Mouse (Mus musculus): ENCODE measurements at regions not wholly inside any gene's neighbourhood (a gene's known extent, or its start where the extent isn't known, plus 50 kb on each side); places are given as distances from the start of the nearest gene placed in this dataset.
A peak's percentile ranks its signal among the peaks of the same experiment; 100 is the strongest.

DNA sequence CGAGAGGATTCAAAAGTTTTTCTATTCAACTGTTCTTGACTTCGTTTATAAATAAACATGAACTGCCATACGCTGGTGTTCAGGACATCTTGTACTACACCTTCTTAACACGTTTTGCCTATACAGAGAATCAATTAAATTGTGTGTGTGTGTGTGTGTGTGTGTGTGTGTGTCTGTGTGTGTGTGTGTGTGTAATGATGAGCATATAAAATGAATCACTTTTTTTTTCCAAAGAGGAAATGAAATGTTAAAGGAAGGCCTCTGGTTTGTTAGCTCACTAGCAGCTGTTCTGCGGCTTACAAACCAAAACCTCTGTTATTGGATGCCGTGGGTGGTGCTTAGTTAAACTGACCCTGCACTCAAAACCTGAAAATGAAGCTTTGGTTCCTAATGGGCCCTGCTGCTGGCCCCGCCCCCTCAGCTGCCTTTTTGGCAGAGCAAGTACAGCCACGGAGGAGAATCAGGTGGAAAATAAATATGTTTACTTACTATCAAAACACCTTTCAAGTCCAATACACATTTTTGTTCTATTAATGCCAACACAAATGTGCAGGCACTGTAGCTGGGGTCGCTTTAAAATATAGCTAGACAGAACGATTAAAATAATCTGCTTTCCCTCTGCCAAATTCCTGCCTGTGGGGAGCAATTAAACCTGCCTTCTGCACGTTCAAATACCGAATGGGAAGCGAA, 65.5 kb upstream of the Tmco5 start:
- Histone ChIP-seq H3K9me3 (ENCODE audit: low read length) (no peaks in the 10 kb centered on the region), H3K36me3 (replicated peaks; ENCODE audit: insufficient read depth, low read length) (no peaks in the 10 kb centered on the region), H3K9ac (replicated peaks) (no peak overlapping the region), H3K27me3 (ENCODE audit: insufficient read depth, low read length) (no peaks in the 10 kb centered on the region), H3K4me3 (ENCODE audit: low read depth, low read length) (no peak overlapping the region), H3K27ac (ENCODE audit: low read depth) (no peak overlapping the region), H3K4me1 (ENCODE audit: insufficient read depth) (no peaks in the 10 kb centered on the region), H3K4me2 (ENCODE audit: low read depth, low read length) (peak overlapping the region; percentile 16)
- DNase-seq (peak; percentile 16), ATAC-seq (no peak)
- 42% methylated on average over 13 of the region's 13 CpGs for whole genome bisulfite sequencing (ENCODE audit: insufficient replicate concordance)
- TF ChIP-seq EP300 (IDR thresholded peaks at IDR 0.05; ENCODE audit: low read depth): no peak
- no peak for TF ChIP-seq CTCF (IDR thresholded peaks at IDR 0.05; ENCODE audit: low read depth)

- WGBS (ENCODE audit: insufficient replicate concordance): 44% methylated on average over 5 of the region's 5 CpGs
- ATAC-seq: no peak
These were observed 65.0 kb upstream of the Tmco5 start for GRCm38 (mm10) chr2:116813559-116813895.

GRCm38 (mm10) chr2:116817134-116817533, 61.4 kb upstream of the Tmco5 start:
- TF ChIP-seq CTCF (IDR thresholded peaks at IDR 0.05; ENCODE audit: low read depth) (no peak), EP300 (IDR thresholded peaks at IDR 0.05; ENCODE audit: low read depth) (no peak)

More at GRCm38 (mm10) chr2:116813559-116813895, 65.0 kb upstream of the Tmco5 start:
- peak overlapping the region; percentile 16 for H3K4me2 ChIP-seq (ENCODE audit: low read depth, low read length)
- H3K4me1 ChIP-seq (ENCODE audit: insufficient read depth): no peaks in the 10 kb centered on the region
- H3K36me3 ChIP-seq (replicated peaks; ENCODE audit: insufficient read depth, low read length): no peaks in the 10 kb centered on the region
- TF ChIP-seq CTCF (IDR thresholded peaks at IDR 0.05; ENCODE audit: low read depth) (no peak), EP300 (IDR thresholded peaks at IDR 0.05; ENCODE audit: low read depth) (no peak)
- no peak overlapping the region for H3K9ac ChIP-seq (replicated peaks)
- H3K27ac ChIP-seq (ENCODE audit: low read depth): no peak overlapping the region
- no peaks in the 10 kb centered on the region for H3K9me3 ChIP-seq (ENCODE audit: low read length)
- H3K4me3 ChIP-seq (ENCODE audit: low read depth, low read length): no peak overlapping the region
- H3K27me3 ChIP-seq (ENCODE audit: insufficient read depth, low read length): no peaks in the 10 kb centered on the region
- DNase-seq: no peak

GRCm38 (mm10) chr2:116817561-116817960, 60.9 kb upstream of the Tmco5 start:
- ATAC-seq (no peak), DNase-seq (no peak)
- H3K4me2 ChIP-seq (ENCODE audit: low read depth, low read length): no peak overlapping the region
- H3K27ac ChIP-seq (ENCODE audit: low read depth): no peak overlapping the region
- TF ChIP-seq EP300 (IDR thresholded peaks at IDR 0.05; ENCODE audit: low read depth): no peak
- no peak overlapping the region for H3K4me3 ChIP-seq (ENCODE audit: low read depth, low read length)
- WGBS (ENCODE audit: insufficient replicate concordance): 64% methylated on average over 9 of the region's 9 CpGs
- H3K9ac ChIP-seq (replicated peaks): no peak overlapping the region
- H3K36me3 ChIP-seq (replicated peaks; ENCODE audit: insufficient read depth, low read length): no peaks in the 10 kb centered on the region
- no peaks in the 10 kb centered on the region for H3K9me3 ChIP-seq (ENCODE audit: low read length)
- 0 out of 2 replicates have a peak, but pooled peaks cover 3% of the 10 kb centered on the region for H3K27me3 ChIP-seq (ENCODE audit: insufficient read depth, low read length)
- no peaks in the 10 kb centered on the region for H3K4me1 ChIP-seq (ENCODE audit: insufficient read depth)

More at GRCm38 (mm10) chr2:116817134-116817533, 61.4 kb upstream of the Tmco5 start:
- Histone ChIP-seq H3K27ac (ENCODE audit: low read depth) (no peak overlapping the region), H3K4me3 (ENCODE audit: low read depth, low read length) (no peak overlapping the region), H3K9ac (replicated peaks) (no peak overlapping the region), H3K4me1 (ENCODE audit: insufficient read depth) (no peaks in the 10 kb centered on the region), H3K9me3 (ENCODE audit: low read length) (no peaks in the 10 kb centered on the region), H3K36me3 (replicated peaks; ENCODE audit: insufficient read depth, low read length) (no peaks in the 10 kb centered on the region), H3K27me3 (ENCODE audit: insufficient read depth, low read length) (0 out of 2 replicates have a peak, but pooled peaks cover 3% of the 10 kb centered on the region), H3K4me2 (ENCODE audit: low read depth, low read length) (no peak overlapping the region)
- no peak for DNase-seq
- no peak for ATAC-seq
- 73% methylated on average over 6 of the region's 6 CpGs for WGBS (ENCODE audit: insufficient replicate concordance)

DNA sequence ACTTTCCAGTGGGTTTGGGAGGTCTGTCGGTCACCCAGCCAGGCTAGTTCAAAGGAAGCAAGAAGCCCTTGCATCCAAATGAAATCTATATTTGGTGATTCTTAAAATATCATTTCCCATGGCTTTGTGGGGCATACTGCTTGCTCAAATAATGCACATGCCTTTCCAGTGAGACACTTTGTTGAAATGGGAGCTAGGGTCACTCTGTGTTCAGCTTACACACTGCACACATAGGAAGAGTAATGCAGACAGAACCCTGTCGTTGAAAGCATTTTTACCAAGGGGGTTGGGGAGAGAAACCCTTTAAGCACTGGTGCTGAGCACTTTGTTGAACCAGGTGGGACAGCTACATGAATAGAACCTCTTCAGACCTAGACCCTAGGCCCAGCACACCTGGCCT, 59.9 kb upstream of the Tmco5 start:
- Histone ChIP-seq H3K9ac (replicated peaks) (no peak overlapping the region), H3K27ac (ENCODE audit: low read depth) (no peak overlapping the region), H3K4me2 (ENCODE audit: low read depth, low read length) (no peak overlapping the region), H3K36me3 (replicated peaks; ENCODE audit: insufficient read depth, low read length) (no peaks in the 10 kb centered on the region), H3K27me3 (ENCODE audit: insufficient read depth, low read length) (0 out of 2 replicates have a peak, but pooled peaks cover 3% of the 10 kb centered on the region), H3K9me3 (ENCODE audit: low read length) (no peaks in the 10 kb centered on the region), H3K4me3 (ENCODE audit: low read depth, low read length) (no peak overlapping the region), H3K4me1 (ENCODE audit: insufficient read depth) (no peaks in the 10 kb centered on the region)
- TF ChIP-seq EP300 (IDR thresholded peaks at IDR 0.05; ENCODE audit: low read depth): no peak
- TF ChIP-seq CTCF (IDR thresholded peaks at IDR 0.05; ENCODE audit: low read depth): no peak
- WGBS (ENCODE audit: insufficient replicate concordance): 60% methylated on average over 2 of the region's 2 CpGs
- no peak for ATAC-seq
- no peak for DNase-seq

GRCm38 (mm10) chr2:116819016-116819687, 59.3 kb upstream of the Tmco5 start:
- Histone ChIP-seq H3K4me1 (ENCODE audit: insufficient read depth) (no peaks in the 10 kb centered on the region), H3K4me3 (ENCODE audit: low read depth, low read length) (no peak overlapping the region), H3K9me3 (ENCODE audit: low read length) (no peaks in the 10 kb centered on the region), H3K36me3 (replicated peaks; ENCODE audit: insufficient read depth, low read length) (no peaks in the 10 kb centered on the region), H3K27me3 (ENCODE audit: insufficient read depth, low read length) (0 out of 2 replicates have a peak, but pooled peaks cover 3% of the 10 kb centered on the region), H3K4me2 (ENCODE audit: low read depth, low read length) (no peak overlapping the region), H3K9ac (replicated peaks) (no peak overlapping the region), H3K27ac (ENCODE audit: low read depth) (no peak overlapping the region)
- no peak for DNase-seq
- no peak for ATAC-seq
- 67% methylated on average over 13 of the region's 13 CpGs for WGBS (ENCODE audit: insufficient replicate concordance)
- no peak for TF ChIP-seq EP300 (IDR thresholded peaks at IDR 0.05; ENCODE audit: low read depth)
- no peak for TF ChIP-seq CTCF (IDR thresholded peaks at IDR 0.05; ENCODE audit: low read depth)
